Mouse (Mus musculus) liver, embryonic 14.5 days (tissue): ENCODE results near the gene Tmem255b.

ENCODE experiments used
- CTCF ChIP-seq: IDR thresholded peaks from 2 replicates; pipeline ENCODE4 v1.5.1; 2016; ENCODE audit warnings: antibody characterized with exemption, low read depth, control low read depth
- EP300 ChIP-seq: IDR thresholded peaks from 2 replicates; pipeline ENCODE4 v1.6.1; 2016; ENCODE audit warnings: antibody characterized with exemption, low read depth

DNA sequence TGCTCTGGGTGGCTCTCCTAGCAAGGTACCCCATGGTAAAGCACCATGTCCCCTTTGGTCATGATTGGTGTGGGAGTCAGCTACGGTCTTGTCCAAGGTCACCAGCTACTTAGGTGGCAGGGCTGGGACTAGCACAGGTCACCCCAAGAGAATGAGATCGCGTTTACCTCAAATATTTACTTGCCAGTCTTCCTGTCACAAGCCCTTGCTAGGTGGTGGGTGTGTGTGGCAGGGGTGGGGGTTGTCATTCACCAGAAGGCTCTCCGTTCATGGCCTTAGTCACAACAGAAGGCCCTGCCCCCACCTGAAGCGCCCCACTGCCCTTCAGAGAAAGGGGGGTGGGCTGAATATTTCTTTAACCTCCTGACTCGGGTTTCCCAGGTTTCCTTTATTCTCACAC, 31.5 kb upstream of the Tmem255b start:
- TF ChIP-seq CTCF, result no peak
- no peak for TF ChIP-seq EP300
